Mouse (Mus musculus) heart, postnatal 36 days (tissue): ENCODE results near the gene Med29. TPM values are rescaled to one million over a fixed set of nuclear protein-coding genes. Genes with fewer than 3 reads are reported as not detected.
"Not testable (repeated sequence)": the region's sequence is repeated elsewhere in the genome, so short reads cannot be mapped to it uniquely, and the experiment has no call there.

ENCODE experiments used
- DNase-seq, 2 experiments: peaks; one replicate each; pipeline ENCODE4 v3.0.0; 2021 to 2022
- intact Hi-C: fragments of 180-260 bp; cut with DNase I; formaldehyde crosslinking; loops from one replicate; pipeline ENCODE4 v1.15.1; 2025
- total RNA-seq, 2 experiments: library from RNA; stranded (reverse); gene quantifications; 2 replicates each; pipeline ENCODE4 v1.2.3; 2021

Gene Med29
- total RNA-seq, 2 experiments from 2014 or later = 18.2 to 20.1 TPM

DNA sequence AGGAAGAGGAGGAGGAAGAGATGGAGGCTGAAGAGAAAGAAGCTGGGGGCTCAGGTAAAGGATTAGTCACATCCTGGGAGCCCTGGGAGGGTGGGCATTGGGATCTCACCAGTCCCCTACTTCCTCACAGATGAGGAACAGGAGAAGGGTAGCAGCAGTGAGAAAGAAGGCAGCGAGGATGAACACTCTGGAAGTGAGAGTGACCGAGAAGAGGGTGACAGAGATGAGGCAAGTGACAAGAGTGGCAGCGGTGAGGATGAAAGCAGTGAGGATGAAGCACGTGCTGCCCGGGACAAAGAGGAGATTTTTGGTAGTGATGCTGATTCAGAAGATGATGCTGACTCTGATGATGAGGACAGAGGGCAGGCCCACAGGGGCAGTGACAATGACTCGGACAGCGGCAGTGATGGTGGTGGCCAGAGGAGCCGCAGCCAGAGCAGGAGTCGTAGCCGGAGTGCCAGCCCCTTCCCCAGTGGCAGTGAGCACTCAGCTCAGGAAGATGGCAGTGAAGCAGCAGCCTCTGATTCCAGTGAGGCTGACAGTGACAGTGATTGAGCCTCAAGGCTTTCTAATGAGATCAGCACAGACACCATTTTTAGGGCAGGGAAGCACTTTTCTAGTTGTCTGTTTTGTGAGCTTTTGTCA is 6.3 kb upstream of the Med29 start:
- intact Hi-C loops = no loop called here
- DNase-seq = no peak

DNA sequence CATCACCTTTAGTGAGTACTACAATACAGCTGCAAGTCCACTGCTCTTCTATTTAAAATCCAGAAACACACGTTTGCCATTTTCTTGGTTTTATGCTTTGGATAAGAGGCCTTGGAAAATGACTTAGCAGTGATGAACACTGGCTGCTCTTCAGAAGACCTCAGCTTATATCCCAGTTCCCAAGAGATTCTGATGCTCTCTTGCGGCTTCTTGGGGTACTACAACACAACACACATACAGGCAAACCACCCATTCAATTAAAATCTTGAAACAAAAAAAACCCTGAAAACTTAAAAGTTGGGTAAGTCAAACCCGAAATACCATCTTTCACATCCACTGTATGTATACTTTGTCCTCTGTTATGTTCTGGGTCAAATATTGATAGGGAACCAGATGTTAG is 5.5 kb upstream of the Med29 start:
- no peak for DNase-seq
- intact Hi-C loops = no loop called here

- intact Hi-C loops = no loop called here
- DNase-seq = no peak
Measured at GRCm38 (mm10) chr7:28395425-28395824, 2.9 kb upstream of the Med29 start.

GRCm38 (mm10) chr7:28393272-28393951 is 904 bp upstream of the Med29 start:
- DNase-seq = no peak
- intact Hi-C loops = loop anchor here (2.0 kb wide), 1 partner anchor 41 kb away; no protein-coding TSS in a partner anchor

- no peak for DNase-seq
- intact Hi-C loops = no loop called here
Measured at GRCm38 (mm10) chr7:28390331-28390730, 2.2 kb downstream of the Med29 start.

DNA sequence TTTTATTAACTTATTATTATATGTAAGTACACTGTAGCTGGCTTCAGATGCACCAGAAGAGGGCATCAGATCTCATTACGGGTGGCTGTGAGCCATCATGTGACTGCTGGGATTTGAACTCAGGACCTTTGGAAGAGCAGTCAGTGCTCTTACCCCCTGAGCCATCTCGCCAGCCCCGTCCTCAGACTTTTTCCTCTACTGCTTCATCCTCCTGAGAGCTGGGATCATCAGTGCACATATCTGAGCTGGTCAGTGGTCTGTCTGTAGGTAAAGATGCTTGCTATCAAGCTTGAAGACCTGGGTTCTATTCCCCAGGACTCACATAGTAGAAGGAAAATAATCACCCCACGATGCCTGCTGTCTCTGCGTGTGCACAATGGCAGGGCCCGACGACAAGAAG is 5.1 kb downstream of the Med29 start:
- intact Hi-C loops, DNase-seq: not testable (repeated sequence)

DNA sequence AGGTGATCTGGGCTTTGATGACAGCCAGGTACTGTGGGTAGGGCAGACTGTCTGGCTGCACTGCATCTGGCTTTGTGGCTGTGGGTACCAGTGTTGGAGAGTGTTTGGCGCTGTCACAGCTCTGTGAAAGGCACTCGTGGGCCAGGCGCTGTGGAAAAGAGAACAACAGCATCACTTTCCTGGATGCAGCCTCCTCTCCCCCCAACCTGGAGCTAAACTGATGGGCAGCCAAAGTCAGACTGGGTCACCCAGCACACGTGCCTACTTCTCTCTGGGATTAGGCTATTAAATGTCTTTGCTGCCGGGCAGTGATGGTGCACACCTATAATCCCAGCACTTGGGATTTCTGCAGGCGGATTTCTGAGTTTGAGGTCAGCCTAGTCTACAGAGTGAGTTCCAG is 5.6 kb downstream of the Med29 start:
- intact Hi-C loops = loop anchor here (1.0 kb wide), 1 partner anchor 14 kb away; no protein-coding TSS in a partner anchor
- not testable (repeated sequence) for DNase-seq

GRCm38 (mm10) chr7:28386462-28386861 is 6.0 kb downstream of the Med29 start:
- DNase-seq = peak; percentile 89 to 91
- intact Hi-C loops = loop anchor here (1.0 kb wide), 1 partner anchor 13 kb away; no protein-coding TSS in a partner anchor

GRCm38 (mm10) chr7:28386007-28386406 is 6.5 kb downstream of the Med29 start:
- intact Hi-C loops = loop anchor here (1.0 kb wide), 1 partner anchor 13 kb away; no protein-coding TSS in a partner anchor
- peak in 1 of 2 experiments; percentile 44 for DNase-seq

DNA sequence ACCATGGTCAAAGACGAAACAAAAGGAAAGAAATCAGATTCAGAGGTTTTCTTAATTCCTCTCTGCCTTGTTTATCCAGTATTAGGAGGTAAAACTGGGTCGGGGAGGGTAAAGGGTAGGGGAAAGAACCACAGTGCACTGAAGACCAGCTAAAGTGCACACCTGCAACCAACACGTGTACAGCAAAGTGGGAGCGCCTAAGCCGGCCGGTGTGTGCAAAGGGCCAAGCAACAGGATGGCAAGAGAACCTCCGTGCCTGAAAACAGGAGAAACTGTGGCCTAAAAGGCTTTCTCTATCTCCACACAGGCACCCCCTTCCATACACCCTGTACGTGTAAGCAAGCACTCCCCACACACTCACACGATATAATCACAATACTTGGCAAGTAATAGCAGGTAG is 7.3 kb downstream of the Med29 start:
- no peak for DNase-seq
- intact Hi-C loops = no loop called here

DNA sequence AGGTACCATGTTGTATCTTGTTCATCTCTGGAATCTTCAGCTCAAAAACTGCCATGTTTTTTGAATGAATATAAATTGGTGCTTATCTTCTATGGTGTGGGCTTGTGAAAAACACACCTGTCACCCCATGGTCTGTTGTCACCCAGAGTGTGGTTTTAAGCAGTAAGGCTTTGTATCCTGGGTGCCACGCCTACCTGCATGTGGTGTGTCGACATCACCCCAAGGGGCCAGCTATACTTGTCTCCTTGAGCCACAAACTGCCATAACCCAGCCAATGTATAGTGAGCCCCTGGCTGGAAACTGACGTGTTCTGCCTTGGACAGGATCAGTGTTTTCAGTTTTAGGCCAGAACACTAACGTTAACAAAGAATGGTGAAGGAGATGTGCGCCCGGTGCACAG is 8.3 kb downstream of the Med29 start:
- intact Hi-C loops = no loop called here

DNA sequence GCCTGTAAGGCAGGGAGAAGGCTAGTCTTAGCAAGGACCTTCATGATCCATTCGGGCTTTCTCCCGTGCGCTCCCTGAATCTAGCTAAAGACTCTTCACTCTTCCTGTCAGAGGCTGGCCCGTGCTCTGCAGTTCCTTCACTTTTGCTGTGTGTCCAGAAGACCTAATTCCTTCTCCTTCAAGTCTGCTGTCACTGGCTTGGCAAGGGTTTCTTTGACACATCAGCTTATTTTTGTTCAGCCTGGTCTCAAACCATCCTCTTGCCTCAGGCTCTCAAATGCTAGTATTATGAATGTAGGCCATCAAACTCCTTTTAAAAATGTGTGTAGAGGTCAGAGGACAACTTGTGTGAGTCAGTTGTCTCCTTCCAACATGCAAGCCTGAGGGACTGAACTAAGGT is 8.9 kb downstream of the Med29 start:
- intact Hi-C loops = no loop called here
- no peak for DNase-seq

More for the DNA sequence above, 8.3 kb downstream of the Med29 start:
- no peak for DNase-seq

DNA sequence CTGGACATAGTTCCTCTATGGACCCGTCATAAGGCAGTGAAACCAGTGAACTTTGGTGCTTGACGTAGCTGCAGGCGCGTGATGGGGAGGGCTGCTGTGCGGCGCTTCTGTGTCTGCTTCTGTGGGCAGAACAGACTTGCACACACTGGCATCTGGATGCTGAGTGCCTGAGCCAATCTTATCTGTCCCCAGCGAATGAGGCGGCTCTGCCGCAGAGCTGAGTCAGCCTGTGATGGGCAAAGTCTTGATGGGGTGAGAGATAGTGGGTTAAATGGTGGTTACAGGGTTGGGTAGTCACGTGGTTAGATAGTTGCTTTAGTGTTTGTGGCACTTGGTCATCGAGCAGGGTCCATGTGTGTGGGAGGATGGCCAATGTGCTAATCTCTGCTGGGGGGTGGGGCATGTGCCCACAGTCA is 9.5 kb downstream of the Med29 start:
- intact Hi-C loops = no loop called here
- DNase-seq = peak; percentile 54 to 55

- intact Hi-C loops = no loop called here
Measured at GRCm38 (mm10) chr7:28382347-28382951, 10.1 kb downstream of the Med29 start.

DNA sequence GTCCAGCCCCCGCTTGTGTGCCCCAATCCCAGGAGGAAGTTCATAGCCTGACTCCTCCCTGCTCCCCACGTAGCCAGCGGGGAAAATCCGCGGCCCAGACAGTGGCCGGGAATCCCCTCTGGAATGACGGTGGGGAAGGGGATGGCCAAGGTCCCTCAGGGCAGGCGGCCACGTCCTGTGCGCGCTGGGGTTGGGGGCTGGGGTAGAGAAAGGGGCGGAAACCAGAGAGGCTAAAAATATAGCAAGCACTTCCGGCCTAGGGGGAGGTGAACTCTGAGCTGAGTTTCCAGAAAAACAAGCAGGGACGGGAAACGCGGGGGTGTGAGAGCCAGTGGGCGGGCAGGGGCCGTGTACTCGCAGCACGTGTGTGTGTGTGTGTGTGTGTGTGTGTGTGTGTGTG is 10.6 kb downstream of the Med29 start:
- peak; percentile 85 to 90 for DNase-seq
- intact Hi-C loops = no loop called here

More at GRCm38 (mm10) chr7:28382347-28382951, 10.1 kb downstream of the Med29 start:
- DNase-seq = no peak

- intact Hi-C loops = no loop called here
- DNase-seq = peak; percentile 83 to 88
Measured at GRCm38 (mm10) chr7:28381017-28381790, 11.3 kb downstream of the Med29 start.

GRCm38 (mm10) chr7:28380237-28381016 is 12.1 kb downstream of the Med29 start, which contains the start of gene Zfp36:
TSS of gene Zfp36 (minus strand) at chr7:28380253.
- no peak for DNase-seq
- intact Hi-C loops = no loop called here

GRCm38 (mm10) chr7:28378769-28379651 is 13.5 kb downstream of the Med29 start:
- peak; percentile 99 for DNase-seq
- intact Hi-C loops = loop anchor here (5.0 to 10.0 kb wide), 3 partner anchors 428 to 1044 kb away; partner anchors contain the start of genes Hnrnpl and Ltbp4
